Mouse (Mus musculus): Measurements from ENCODE around the gene Lhfpl2. TPM values are rescaled to one million over a fixed set of nuclear protein-coding genes. Genes with fewer than 3 reads are reported as not detected.

Gene Lhfpl2
- polyA plus RNA-seq, 1 experiment from 2014 or later = 4.3 TPM

DNA sequence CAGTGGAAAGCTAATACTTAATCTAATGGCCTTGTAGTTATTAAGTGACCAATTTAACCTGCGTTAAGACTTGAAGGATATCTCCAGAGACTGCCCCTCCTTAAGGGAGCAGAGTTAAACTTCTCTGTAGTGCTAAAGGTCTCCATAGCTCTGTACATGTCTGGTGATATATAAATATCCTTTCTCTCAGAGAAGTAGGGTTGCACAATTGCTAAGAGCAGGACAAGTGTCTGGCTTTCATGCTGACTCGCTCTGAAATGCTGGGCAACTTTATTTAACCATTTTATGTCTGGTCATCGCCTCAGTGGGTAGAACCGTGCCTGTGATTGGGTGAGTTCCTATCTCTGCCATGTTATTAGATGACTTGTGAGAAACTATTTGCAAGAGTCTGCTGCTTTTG lies 36.6 kb downstream of the Lhfpl2 start:
- ATAC-seq = no peak
- Histone ChIP-seq H3K9me3 (ENCODE audit: low read length) (no peaks in the 10 kb centered on the region), H3K27me3 (ENCODE audit: insufficient read depth, low read length) (no peaks in the 10 kb centered on the region), H3K27ac (ENCODE audit: low read depth) (no peak overlapping the region), H3K36me3 (replicated peaks; ENCODE audit: insufficient read depth, low read length) (no peaks in the 10 kb centered on the region), H3K4me3 (ENCODE audit: low read depth, low read length) (no peak overlapping the region), H3K4me2 (ENCODE audit: low read depth, low read length) (no peak overlapping the region), H3K4me1 (ENCODE audit: insufficient read depth) (peaks cover 11% of the 10 kb centered on the region), H3K9ac (replicated peaks) (no peak overlapping the region)
- 54% methylated on average over 4 of the region's 4 CpGs for WGBS (ENCODE audit: insufficient replicate concordance)
- no peak for TF ChIP-seq CTCF (IDR thresholded peaks at IDR 0.05; ENCODE audit: low read depth)
- no peak for TF ChIP-seq EP300 (IDR thresholded peaks at IDR 0.05; ENCODE audit: low read depth)
- DNase-seq = no peak

- Histone ChIP-seq H3K9ac (replicated peaks) (no peak overlapping the region), H3K36me3 (replicated peaks; ENCODE audit: insufficient read depth, low read length) (no peaks in the 10 kb centered on the region), H3K9me3 (ENCODE audit: low read length) (no peaks in the 10 kb centered on the region), H3K27ac (ENCODE audit: low read depth) (no peak overlapping the region), H3K4me3 (ENCODE audit: low read depth, low read length) (no peak overlapping the region), H3K4me2 (ENCODE audit: low read depth, low read length) (no peak overlapping the region), H3K4me1 (ENCODE audit: insufficient read depth) (peaks cover 11% of the 10 kb centered on the region), H3K27me3 (ENCODE audit: insufficient read depth, low read length) (no peaks in the 10 kb centered on the region)
- TF ChIP-seq CTCF (IDR thresholded peaks at IDR 0.05; ENCODE audit: low read depth) = no peak
- ATAC-seq = no peak
- WGBS (ENCODE audit: insufficient replicate concordance) = 58% methylated on average over 3 of the region's 3 CpGs
- no peak for DNase-seq
Observed at GRCm38 (mm10) chr13:94094625-94095024, 37.0 kb downstream of the Lhfpl2 start.

GRCm38 (mm10) chr13:94095202-94095601 lies 37.6 kb downstream of the Lhfpl2 start:
- no peak overlapping the region for H3K27ac ChIP-seq (ENCODE audit: low read depth)
- no peaks in the 10 kb centered on the region for H3K9me3 ChIP-seq (ENCODE audit: low read length)
- H3K4me1 ChIP-seq (ENCODE audit: insufficient read depth) = peaks cover 11% of the 10 kb centered on the region
- H3K36me3 ChIP-seq (replicated peaks; ENCODE audit: insufficient read depth, low read length) = no peaks in the 10 kb centered on the region
- H3K27me3 ChIP-seq (ENCODE audit: insufficient read depth, low read length) = no peaks in the 10 kb centered on the region
- DNase-seq = no peak
- ATAC-seq = no peak
- no peak overlapping the region for H3K4me3 ChIP-seq (ENCODE audit: low read depth, low read length)
- TF ChIP-seq CTCF (IDR thresholded peaks at IDR 0.05; ENCODE audit: low read depth) (no peak), EP300 (IDR thresholded peaks at IDR 0.05; ENCODE audit: low read depth) (no peak)
- no peak overlapping the region for H3K9ac ChIP-seq (replicated peaks)
- no peak overlapping the region for H3K4me2 ChIP-seq (ENCODE audit: low read depth, low read length)

DNA sequence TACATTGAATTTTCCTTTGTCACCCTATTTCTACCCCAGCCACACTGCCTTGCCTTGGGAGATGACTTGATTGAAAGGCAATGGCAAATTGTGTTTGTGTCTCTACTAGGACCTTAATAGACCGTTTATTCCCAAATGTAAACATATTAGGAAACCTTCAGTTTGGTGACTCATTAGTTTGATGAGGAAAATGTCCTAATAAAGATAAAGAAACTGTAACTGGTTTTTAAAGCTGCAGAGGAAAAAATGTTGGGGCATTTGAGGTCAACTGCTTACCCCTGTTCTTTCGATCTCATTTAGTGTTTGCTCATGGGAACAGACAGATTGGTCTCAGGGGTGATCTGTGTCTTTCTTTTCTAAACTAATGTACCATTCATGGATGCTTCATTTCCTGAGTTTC lies 40.1 kb downstream of the Lhfpl2 start:
- TF ChIP-seq EP300 (IDR thresholded peaks at IDR 0.05; ENCODE audit: low read depth) = no peak
- no peak for TF ChIP-seq CTCF (IDR thresholded peaks at IDR 0.05; ENCODE audit: low read depth)
- Histone ChIP-seq H3K27ac (ENCODE audit: low read depth) (no peak overlapping the region), H3K9me3 (ENCODE audit: low read length) (no peaks in the 10 kb centered on the region), H3K4me1 (ENCODE audit: insufficient read depth) (peaks cover 11% of the 10 kb centered on the region), H3K4me3 (ENCODE audit: low read depth, low read length) (no peak overlapping the region), H3K4me2 (ENCODE audit: low read depth, low read length) (peak overlapping the region; percentile 29; the same call in 1 of the 2 replicates), H3K27me3 (ENCODE audit: insufficient read depth, low read length) (no peaks in the 10 kb centered on the region), H3K9ac (replicated peaks) (no peak overlapping the region), H3K36me3 (replicated peaks; ENCODE audit: insufficient read depth, low read length) (no peaks in the 10 kb centered on the region)
- WGBS (ENCODE audit: insufficient replicate concordance) = 41% methylated on average over 2 of the region's 2 CpGs
- ATAC-seq (no peak), DNase-seq (no peak)

- no peak overlapping the region for H3K27ac ChIP-seq (ENCODE audit: low read depth)
- peak; percentile 76 for ATAC-seq
- H3K4me1 ChIP-seq (ENCODE audit: insufficient read depth) = peaks cover 11% of the 10 kb centered on the region
- peak; percentile 46 for DNase-seq
- no peaks in the 10 kb centered on the region for H3K36me3 ChIP-seq (replicated peaks; ENCODE audit: insufficient read depth, low read length)
- no peak overlapping the region for H3K4me3 ChIP-seq (ENCODE audit: low read depth, low read length)
- H3K9ac ChIP-seq (replicated peaks) = no peak overlapping the region
- no peak for TF ChIP-seq CTCF (IDR thresholded peaks at IDR 0.05; ENCODE audit: low read depth)
- no peak for TF ChIP-seq EP300 (IDR thresholded peaks at IDR 0.05; ENCODE audit: low read depth)
- no peak overlapping the region for H3K4me2 ChIP-seq (ENCODE audit: low read depth, low read length)
- 40% methylated on average over 16 of the region's 16 CpGs for WGBS (ENCODE audit: insufficient replicate concordance)
- no peaks in the 10 kb centered on the region for H3K9me3 ChIP-seq (ENCODE audit: low read length)
- no peaks in the 10 kb centered on the region for H3K27me3 ChIP-seq (ENCODE audit: insufficient read depth, low read length)
Observed at GRCm38 (mm10) chr13:94098369-94099084, 40.9 kb downstream of the Lhfpl2 start.

DNA sequence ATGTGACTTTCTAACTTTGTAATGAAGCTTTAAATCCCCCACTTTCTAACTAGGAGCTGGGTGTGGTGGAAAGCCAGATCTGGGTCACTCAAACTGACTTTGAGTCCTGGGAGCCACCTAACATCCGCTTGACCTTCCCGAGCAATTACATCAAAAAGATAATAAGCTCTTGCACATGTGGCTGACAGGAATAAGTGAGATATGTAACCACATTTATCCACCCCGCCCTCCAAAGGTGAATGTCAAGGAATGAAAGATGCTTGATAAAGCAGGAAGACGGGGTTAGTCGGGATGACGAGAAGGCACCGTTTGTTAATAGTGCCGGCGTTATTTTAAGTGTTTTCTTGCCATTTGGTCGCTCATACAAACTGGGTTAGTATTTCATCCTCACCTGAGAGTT lies 41.5 kb downstream of the Lhfpl2 start:
- peaks cover 11% of the 10 kb centered on the region for H3K4me1 ChIP-seq (ENCODE audit: insufficient read depth)
- TF ChIP-seq CTCF (IDR thresholded peaks at IDR 0.05; ENCODE audit: low read depth) (no peak), EP300 (IDR thresholded peaks at IDR 0.05; ENCODE audit: low read depth) (no peak)
- H3K4me2 ChIP-seq (ENCODE audit: low read depth, low read length) = no peak overlapping the region
- ATAC-seq (no peak), DNase-seq (no peak)
- no peaks in the 10 kb centered on the region for H3K27me3 ChIP-seq (ENCODE audit: insufficient read depth, low read length)
- no peak overlapping the region for H3K9ac ChIP-seq (replicated peaks)
- no peaks in the 10 kb centered on the region for H3K9me3 ChIP-seq (ENCODE audit: low read length)
- H3K36me3 ChIP-seq (replicated peaks; ENCODE audit: insufficient read depth, low read length) = no peaks in the 10 kb centered on the region
- 74% methylated on average over 10 of the region's 10 CpGs for whole genome bisulfite sequencing (ENCODE audit: insufficient replicate concordance)
- no peak overlapping the region for H3K27ac ChIP-seq (ENCODE audit: low read depth)
- H3K4me3 ChIP-seq (ENCODE audit: low read depth, low read length) = no peak overlapping the region
